Mouse (Mus musculus) kidney, embryonic 14.5 days (tissue): ENCODE measurements around the gene Robo4. TPM values are rescaled to one million over a fixed set of nuclear protein-coding genes. Genes with fewer than 3 reads are reported as not detected.

Experiments used
- ATAC-seq: fragments of 200-750 bp; cut with Nextera tagmentation; 2 replicates; pipeline ENCODE4 v1.8.0; 2017; ENCODE audit warnings: moderate number of reproducible peaks, mild to moderate bottlenecking, moderate TSS enrichment, moderate library complexity; ENCODE audit not compliant: low FRiP score, low TSS enrichment
- H3K27ac ChIP-seq: fragments of 300-500 bp; sonication (generic); 2 replicates; pipeline ENCODE4 v1.5.1; 2014; ENCODE audit warnings: low read depth, mild to moderate bottlenecking, low read length, moderate library complexity, mixed read lengths
- H3K27me3 ChIP-seq: fragments of 300-500 bp; sonication (generic); 2 replicates; pipeline ENCODE4 v1.6.1; 2014; ENCODE audit warnings: mild to moderate bottlenecking, low read length; ENCODE audit not compliant: control insufficient read depth, insufficient read depth
- H3K36me3 ChIP-seq: fragments of 300-500 bp; sonication (generic); 2 replicates; pipeline ENCODE4 v1.6.1; 2014; ENCODE audit warnings: low read length, mixed read lengths; ENCODE audit not compliant: control insufficient read depth, insufficient read depth
- H3K4me1 ChIP-seq: fragments of 300-500 bp; sonication (generic); 2 replicates; pipeline ENCODE4 v1.6.1; 2014; ENCODE audit warnings: low read length, mixed read lengths; ENCODE audit not compliant: control insufficient read depth, insufficient read depth
- H3K4me2 ChIP-seq: fragments of 300-500 bp; sonication (generic); replicated peaks from 2 replicates; pipeline ENCODE4 v1.6.1; 2014; ENCODE audit warnings: low read depth, mild to moderate bottlenecking, low read length
- H3K4me3 ChIP-seq: fragments of 300-500 bp; sonication (generic); 2 replicates; pipeline ENCODE4 v1.5.1; 2014; ENCODE audit warnings: mild to moderate bottlenecking, low read length
- H3K9ac ChIP-seq: fragments of 300-500 bp; sonication (generic); 2 replicates; pipeline ENCODE4 v1.6.1; 2014; ENCODE audit warnings: low read depth, mild to moderate bottlenecking, low read length, moderate library complexity
- H3K9me3 ChIP-seq: fragments of 300-500 bp; sonication (generic); 2 replicates; pipeline ENCODE4 v1.6.1; 2016; ENCODE audit warnings: low read length; ENCODE audit not compliant: control insufficient read depth
- WGBS: fragments of 180-500 bp; shearing (Covaris S2); extraction: QIAGEN DNeasy Blood & Tissue Kit; methylation state at CpG from one replicate; pipeline ENCODE4 v1.1.7; 2014; 5-methylcytosine and 5-hydroxymethylcytosine counted together
- polyA plus RNA-seq: library from polyadenylated mRNA; unstranded; fragments of >200 nt; fragmentation: Nextera tagmentation; extraction: Ambion mirVana; gene quantifications from 2 replicates; pipeline ENCODE4 v1.2.1, GENCODE M21; 2014

Gene Robo4
- polyA plus RNA-seq, 1 experiment from 2014 or later, result 11.9 TPM

DNA sequence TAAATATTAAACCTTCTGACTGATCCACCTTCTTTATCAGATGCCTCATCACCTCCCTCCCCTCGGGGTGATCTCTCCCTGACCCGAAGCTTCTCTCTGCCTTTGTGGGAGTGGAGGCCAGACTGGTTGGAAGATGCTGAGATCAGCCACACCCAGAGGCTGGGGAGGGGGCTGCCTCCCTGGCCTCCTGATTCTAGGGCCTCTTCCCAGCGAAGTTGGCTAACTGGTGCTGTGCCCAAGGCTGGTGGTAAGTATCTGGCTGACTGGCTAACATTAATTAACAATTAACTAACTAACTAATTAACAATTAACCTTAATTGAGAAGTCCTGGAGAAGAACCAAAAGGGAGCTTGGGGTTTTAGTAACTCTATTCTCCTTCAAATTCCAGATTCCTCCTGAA is 11.3 kb downstream of the Robo4 start:
- Histone ChIP-seq H3K9ac (no peak overlapping the region), H3K4me1 (no peaks in the 10 kb centered on the region), H3K4me2 (no peak overlapping the region), H3K27me3 (0 out of 2 replicates have a peak, but pooled peaks cover 2% of the 10 kb centered on the region), H3K9me3 (no peaks in the 10 kb centered on the region), H3K36me3 (no peaks in the 10 kb centered on the region), H3K27ac (no peak overlapping the region), H3K4me3 (no peak overlapping the region)
- 54% methylated on average over 3 of the region's 3 CpGs for WGBS
- no peak for ATAC-seq

DNA sequence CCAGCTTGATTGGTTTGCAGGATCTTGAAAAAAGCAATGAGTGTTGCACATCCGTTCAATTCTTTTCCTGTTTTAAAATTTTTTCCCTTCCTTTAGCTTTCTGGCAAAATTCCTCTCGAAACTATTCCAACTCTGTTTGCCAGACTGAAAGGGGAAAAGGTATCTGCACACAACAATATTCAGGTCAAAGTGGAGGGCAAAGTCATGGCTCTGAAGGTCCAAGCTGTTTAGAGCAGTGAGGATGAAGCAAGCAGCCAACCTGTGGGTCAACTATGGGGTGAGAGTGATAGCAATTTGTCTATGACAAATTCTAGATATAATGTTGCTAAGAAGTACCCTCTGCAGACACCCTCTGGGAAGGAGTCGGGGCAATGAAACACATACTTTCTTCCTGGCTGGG is 13.0 kb downstream of the Robo4 start:
- WGBS, result 83% methylated on average over 3 of the region's 3 CpGs
- ATAC-seq, result no peak
- H3K4me1 ChIP-seq, result no peaks in the 10 kb centered on the region
- H3K9me3 ChIP-seq, result no peaks in the 10 kb centered on the region
- H3K36me3 ChIP-seq, result no peaks in the 10 kb centered on the region
- no peak overlapping the region for H3K27ac ChIP-seq
- no peak overlapping the region for H3K4me2 ChIP-seq
- H3K27me3 ChIP-seq, result no peaks in the 10 kb centered on the region; the same call in 1 of the 2 replicates
- no peak overlapping the region for H3K4me3 ChIP-seq
- no peak overlapping the region for H3K9ac ChIP-seq

DNA sequence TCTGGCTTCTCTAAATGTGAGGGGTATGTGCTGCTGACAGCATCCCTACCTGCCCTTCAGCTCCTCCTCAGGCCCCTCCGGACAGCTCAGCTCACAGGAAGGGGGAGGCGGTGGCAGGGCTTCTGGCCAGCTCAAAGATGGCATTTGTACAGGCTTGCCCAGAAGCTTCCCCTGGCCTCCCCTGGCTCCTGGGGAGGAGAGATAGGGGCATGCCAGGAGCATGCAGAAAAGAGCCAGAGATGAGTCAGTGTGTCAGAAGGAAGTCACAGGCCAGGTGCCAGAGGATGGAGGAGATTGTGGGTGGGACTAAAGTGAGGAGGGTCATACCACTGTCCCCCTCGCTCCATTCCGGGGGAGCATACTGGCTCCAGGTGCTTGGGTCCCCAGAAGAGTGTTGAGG is 17.1 kb downstream of the Robo4 start:
- WGBS, result 94% methylated on average over 4 of the region's 4 CpGs
- Histone ChIP-seq H3K9ac (no peak overlapping the region), H3K27me3 (peaks cover 3% of the 10 kb centered on the region; the same call in 1 of the 2 replicates), H3K4me1 (no peaks in the 10 kb centered on the region), H3K9me3 (no peaks in the 10 kb centered on the region), H3K4me3 (no peak overlapping the region), H3K27ac (no peak overlapping the region), H3K36me3 (no peaks in the 10 kb centered on the region), H3K4me2 (no peak overlapping the region)
- no peak for ATAC-seq

DNA sequence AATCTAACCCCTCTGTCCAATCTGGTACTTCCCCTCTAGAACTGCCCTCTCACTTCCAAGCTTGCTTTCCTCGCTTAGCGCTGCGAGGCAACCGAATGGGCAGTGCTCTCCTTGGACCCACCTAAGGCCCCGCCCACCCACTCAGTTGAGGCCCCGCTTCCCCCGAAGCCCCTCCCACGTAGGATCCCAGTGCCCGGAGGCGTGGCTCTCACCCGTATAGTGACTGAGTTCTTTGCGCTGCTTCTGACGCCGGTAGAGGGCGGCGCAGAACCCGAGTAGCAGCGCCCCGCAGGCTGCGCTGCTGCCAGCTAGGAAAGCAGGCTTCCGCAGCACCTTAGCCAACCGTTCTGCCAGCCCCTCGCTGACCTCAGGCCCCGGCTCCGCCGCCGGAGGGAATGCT is 19.0 kb downstream of the Robo4 start:
- ATAC-seq, result peak; percentile 91
- peak overlapping the region; percentile 50 for H3K4me2 ChIP-seq
- H3K27me3 ChIP-seq, result peaks cover 3% of the 10 kb centered on the region; the same call in 1 of the 2 replicates
- H3K4me3 ChIP-seq, result peak overlapping the region; percentile 27
- no peaks in the 10 kb centered on the region for H3K36me3 ChIP-seq
- H3K27ac ChIP-seq, result no peak overlapping the region
- H3K9ac ChIP-seq, result 0 out of 2 replicates have a peak overlapping the region, but pooled peaks have one; percentile 31
- no peaks in the 10 kb centered on the region for H3K9me3 ChIP-seq
- no peaks in the 10 kb centered on the region for H3K4me1 ChIP-seq
- WGBS, result 0% methylated on average over 27 of the region's 27 CpGs

DNA sequence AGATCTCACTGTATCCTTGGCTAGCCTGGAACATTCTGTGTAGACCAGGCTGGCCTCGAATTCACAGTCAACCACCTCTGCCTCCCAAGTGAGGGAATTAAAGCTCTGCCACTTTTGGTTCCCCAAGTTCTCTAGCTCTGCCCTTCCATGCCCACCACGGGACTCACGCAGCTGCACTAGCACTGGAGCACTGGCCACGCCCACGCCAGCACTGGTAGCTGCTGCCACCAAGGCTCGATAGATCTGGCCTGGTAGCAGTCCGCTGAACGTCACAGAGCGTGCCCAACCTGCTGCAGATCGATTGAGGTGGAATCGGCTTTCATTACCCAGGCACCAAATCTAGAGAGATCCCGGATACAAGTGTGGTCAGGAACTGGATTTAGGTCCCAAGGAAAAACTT is 19.5 kb downstream of the Robo4 start:
- Histone ChIP-seq H3K4me2 (peak overlapping the region; percentile 50), H3K4me1 (no peaks in the 10 kb centered on the region), H3K9ac (no peak overlapping the region), H3K27me3 (peaks cover 3% of the 10 kb centered on the region; the same call in 1 of the 2 replicates), H3K27ac (no peak overlapping the region), H3K9me3 (no peaks in the 10 kb centered on the region), H3K36me3 (no peaks in the 10 kb centered on the region), H3K4me3 (peak overlapping the region; percentile 27; the same call in 1 of the 2 replicates)
- ATAC-seq, result peak; percentile 20
- WGBS, result 21% methylated on average over 12 of the region's 12 CpGs

DNA sequence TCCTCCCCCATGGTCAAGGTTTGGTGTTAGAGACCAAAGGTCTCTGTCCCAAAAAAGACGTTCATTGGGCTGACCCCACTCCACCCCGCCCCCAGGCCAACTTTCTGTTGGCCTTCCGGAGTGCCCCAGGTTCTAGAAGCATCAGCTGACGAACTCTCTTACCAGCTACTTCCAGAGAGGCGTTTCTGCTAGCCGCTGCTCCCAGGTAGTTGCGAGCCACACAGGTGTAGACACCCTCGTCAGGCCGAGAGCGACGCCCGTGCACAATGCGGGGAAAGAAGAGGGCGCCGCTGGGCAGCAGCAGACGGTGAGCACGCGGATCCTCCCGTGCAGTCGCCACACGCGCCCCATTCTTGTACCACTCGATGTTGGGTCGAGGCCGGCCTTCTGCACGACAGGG is 27.6 kb downstream of the Robo4 start:
- H3K27me3 ChIP-seq, result peaks cover 73% of the 10 kb centered on the region
- WGBS, result 15% methylated on average over 26 of the region's 26 CpGs

DNA sequence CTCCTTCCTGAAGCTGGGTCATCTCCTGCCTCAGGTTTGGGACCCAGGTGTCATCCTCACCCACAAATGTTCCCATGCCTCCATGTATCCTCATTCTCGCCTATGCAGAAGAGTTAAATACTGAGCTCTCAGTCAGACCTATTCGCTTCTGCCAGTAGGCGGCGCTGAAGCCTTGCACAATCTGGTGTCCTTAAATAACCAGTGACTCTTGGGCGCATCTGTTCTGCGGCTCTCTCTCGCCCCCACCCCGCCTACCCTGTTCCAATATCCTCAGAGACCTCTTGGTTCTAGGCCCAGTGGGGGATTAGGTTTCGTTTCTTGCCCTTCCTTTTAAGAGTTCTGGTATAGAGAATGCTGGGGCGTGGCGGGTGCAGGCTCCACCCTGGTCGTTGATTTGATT is 28.9 kb downstream of the Robo4 start:
- Histone ChIP-seq H3K36me3 (no peaks in the 10 kb centered on the region), H3K27me3 (peaks cover 84% of the 10 kb centered on the region), H3K9me3 (no peaks in the 10 kb centered on the region), H3K9ac (no peak overlapping the region), H3K4me3 (no peak overlapping the region), H3K4me1 (peaks cover 6% of the 10 kb centered on the region; the same call in 1 of the 2 replicates), H3K4me2 (no peak overlapping the region; the same call in 1 of the 2 replicates), H3K27ac (no peak overlapping the region)
- ATAC-seq, result peak; percentile 79
- 2% methylated on average over 12 of the region's 12 CpGs for WGBS

More for the DNA sequence above, 27.6 kb downstream of the Robo4 start:
- H3K9me3 ChIP-seq, result no peaks in the 10 kb centered on the region
- no peaks in the 10 kb centered on the region for H3K36me3 ChIP-seq
- peaks cover 6% of the 10 kb centered on the region; the same call in 1 of the 2 replicates for H3K4me1 ChIP-seq
- no peak overlapping the region for H3K4me3 ChIP-seq
- no peak overlapping the region for H3K4me2 ChIP-seq
- no peak for ATAC-seq
- H3K9ac ChIP-seq, result no peak overlapping the region
- H3K27ac ChIP-seq, result no peak overlapping the region

DNA sequence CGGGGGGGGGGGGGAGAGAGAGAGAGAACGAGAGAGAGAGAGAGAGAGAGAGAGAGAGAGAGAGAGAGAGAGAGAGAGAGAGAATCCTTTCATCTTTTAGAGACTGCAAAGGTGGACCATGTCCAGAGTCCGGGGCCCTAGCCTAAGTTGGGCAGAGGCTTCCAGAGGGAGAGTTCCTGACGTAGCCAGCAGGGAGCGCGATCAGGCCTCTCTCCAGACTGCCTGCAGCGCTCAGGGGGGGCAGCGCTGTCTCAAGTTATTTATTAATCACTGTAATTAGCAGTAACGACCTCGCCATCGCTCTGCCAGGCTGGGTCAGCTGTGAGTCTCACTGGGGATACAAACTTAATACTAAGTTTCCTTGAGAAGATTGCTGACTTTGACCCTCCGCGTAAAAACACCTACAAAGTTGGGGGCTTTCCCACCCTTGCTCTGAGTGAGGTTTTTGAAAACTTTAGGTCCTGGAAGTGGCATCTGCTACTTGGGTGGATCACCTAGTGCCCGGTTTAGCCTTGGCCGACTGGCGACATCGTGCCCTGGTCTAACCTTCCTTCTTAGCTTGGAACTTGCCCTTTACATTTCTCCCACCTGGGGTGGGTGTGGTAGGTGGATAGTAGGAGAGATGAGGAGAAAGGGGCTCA is 30.4 kb downstream of the Robo4 start:
- H3K9ac ChIP-seq, result no peak overlapping the region
- H3K36me3 ChIP-seq, result no peaks in the 10 kb centered on the region
- peak; percentile 69 for ATAC-seq
- no peaks in the 10 kb centered on the region for H3K9me3 ChIP-seq
- 1% methylated on average over 16 of the region's 17 CpGs for WGBS
- peak overlapping the region; percentile 30 for H3K4me3 ChIP-seq
- peaks cover 85% of the 10 kb centered on the region for H3K27me3 ChIP-seq
- H3K4me1 ChIP-seq, result peaks cover 6% of the 10 kb centered on the region; the same call in 1 of the 2 replicates
- no peak overlapping the region for H3K27ac ChIP-seq
- H3K4me2 ChIP-seq, result peak overlapping the region; percentile 37

DNA sequence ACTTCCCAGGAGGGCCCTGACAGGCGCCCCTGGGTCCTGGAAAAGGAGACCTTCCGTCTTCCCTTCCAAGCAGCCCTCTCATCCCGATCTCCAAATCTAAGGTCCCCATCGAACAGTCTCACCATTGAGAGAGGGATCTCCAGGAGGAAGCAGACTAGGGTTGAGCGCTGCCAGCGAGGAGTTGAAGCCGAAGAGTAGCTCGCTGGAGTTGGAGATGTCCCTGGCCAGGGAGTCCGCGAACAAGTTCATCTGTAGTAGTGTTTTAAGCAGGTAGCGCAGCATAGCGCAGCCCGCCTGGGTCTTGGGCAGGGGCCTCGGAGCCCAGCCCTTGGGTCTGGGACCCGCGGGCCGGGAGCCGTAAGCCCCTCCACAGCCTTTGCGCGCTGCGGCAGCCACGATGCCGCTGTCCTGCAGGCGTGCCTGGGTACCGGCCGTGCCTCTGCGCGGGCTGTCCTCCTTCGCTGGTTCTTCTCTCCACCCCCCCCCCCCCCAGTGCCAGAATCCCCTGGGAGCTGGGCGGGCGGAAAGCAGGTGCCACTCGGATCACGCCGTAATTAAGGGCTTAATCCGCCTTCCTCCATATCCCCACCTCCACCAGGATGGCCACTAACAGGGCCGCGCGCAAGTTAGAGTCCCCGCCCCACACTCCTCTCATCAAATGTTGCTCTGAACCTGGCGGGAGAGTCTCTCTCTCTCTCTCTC is 31.2 kb downstream of the Robo4 start, which contains the start of gene Robo3:
Robo3 (minus strand) TSS at position 527 of the 702 bp plus-strand sequence.
- Histone ChIP-seq H3K27me3 (peaks cover 78% of the 10 kb centered on the region), H3K27ac (no peak within 1 kb of the TSS), H3K4me2 (peak within 1 kb of the TSS; percentile 37), H3K4me3 (peak within 1 kb of the TSS; percentile 30), H3K9me3 (no peaks in the 10 kb centered on the region), H3K4me1 (peaks cover 6% of the 10 kb centered on the region; the same call in 1 of the 2 replicates), H3K36me3 (no peaks in the 10 kb centered on the region), H3K9ac (no peak within 1 kb of the TSS)
- 0 out of 2 replicates have a peak, but pooled peaks have one; percentile 24 for ATAC-seq
- 2% methylated on average over 35 of the region's 40 CpGs for WGBS
